In genomic region chr5:43853868-43854488, GRCm38 (mm10) we compare ENCODE assay signal across 21 mouse cellular contexts. TPM values are rescaled to one million over a fixed set of nuclear protein-coding genes. Genes with fewer than 3 reads are reported as not detected.
A peak's percentile ranks its signal among the peaks of the same experiment; 100 is the strongest.
DNase-seq lines count a peak whose midpoint lies in the region; ATAC-seq and TF ChIP-seq lines count a peak whose summit lies in the region.
"Had no signal": no experiment of that assay in that cellular context is flagged by ENCODE, and none has a peak within 500 bp of the region (broad histone marks: within the 10 kb centered on the region; RNA-seq: fewer than 3 reads in every experiment).

No protein-coding gene starts in this region.

- peaks cover 8% of the 10 kb centered on the region for H3K4me1 ChIP-seq in heart, adult 2 months (ENCODE audit: control insufficient read depth, insufficient read depth, low read length)
- no peaks in the 10 kb centered on the region for H3K4me1 ChIP-seq in liver, embryonic 16.5 days (ENCODE audit: control insufficient read depth, low read depth, low read length)
- H3K4me1 ChIP-seq in stomach, embryonic 15.5 days, result no peaks in the 10 kb centered on the region
- H3K4me1 ChIP-seq in stomach, postnatal 0 days (replicated peaks; ENCODE audit: control insufficient read depth, insufficient read depth), result no peaks in the 10 kb centered on the region
- H3K4me1 ChIP-seq: forebrain, embryonic 10.5 days; heart, embryonic 15.5 days; limb, embryonic 12.5 days had no signal

- WGBS in heart, adult 2 months, result 59% methylated on average over 7 of the region's 7 CpGs
- WGBS in liver, embryonic 16.5 days (ENCODE audit: insufficient replicate concordance), result 51% methylated on average over 7 of the region's 7 CpGs
- WGBS in stomach, embryonic 15.5 days, result 76% methylated on average over 7 of the region's 7 CpGs
- 77% methylated on average over 7 of the region's 7 CpGs for WGBS in stomach, postnatal 0 days

- H3K27ac ChIP-seq in heart, adult 2 months, result peak overlapping the region; percentile 69
- H3K27ac ChIP-seq in liver, embryonic 16.5 days (ENCODE audit: low read length), result peak overlapping the region; percentile 41; the same call in 1 of the 2 replicates
- peak overlapping the region; percentile 28; the same call in 1 of the 2 replicates for H3K27ac ChIP-seq in stomach, embryonic 15.5 days
- H3K27ac ChIP-seq in stomach, postnatal 0 days (replicated peaks), result no peak overlapping the region
- H3K27ac ChIP-seq: forebrain, embryonic 10.5 days; heart, embryonic 15.5 days; hindbrain, embryonic 14.5 days; left cerebral cortex, adult 2 months; limb, embryonic 12.5 days had no signal

- no peak overlapping the region for H3K9ac ChIP-seq in heart, adult 2 months (ENCODE audit: low read depth, low read length)
- no peak overlapping the region for H3K9ac ChIP-seq in liver, embryonic 16.5 days (ENCODE audit: low read depth, low read length)
- H3K9ac ChIP-seq in stomach, embryonic 15.5 days, result no peak overlapping the region
- no peak overlapping the region for H3K9ac ChIP-seq in stomach, postnatal 0 days (ENCODE audit: low read length)
- H3K9ac ChIP-seq: heart, embryonic 15.5 days; hindbrain, embryonic 14.5 days; limb, embryonic 12.5 days had no signal

- no peaks in the 10 kb centered on the region for H3K79me2 ChIP-seq in heart, adult 2 months (replicated peaks; ENCODE audit: control insufficient read depth, insufficient read depth, low read length)

- ATAC-seq in liver, embryonic 16.5 days (ENCODE audit: low read depth), result no peak
- no peak for ATAC-seq in stomach, embryonic 15.5 days (ENCODE audit: insufficient read depth, low FRiP score, low read depth)
- ATAC-seq in stomach, postnatal 0 days (ENCODE audit: low FRiP score, low TSS enrichment), result no peak
- ATAC-seq: intestine, postnatal 0 days had no signal

- TF ChIP-seq EP300 in heart, adult 2 months (IDR thresholded peaks at IDR 0.05; ENCODE audit: insufficient read depth, low read depth, low read length), result no peak
- TF ChIP-seq EP300 in stomach, postnatal 0 days (optimal IDR thresholded peaks at IDR 0.05), result no peak

- intact Hi-C loops in heart, adult 2 months (cut with DNase I), result loop anchor here (2.0 kb wide), 1 partner anchor 15 kb away; the partner anchor contains the start of gene Cd38
- intact Hi-C loops in left cerebral cortex, postnatal 10 days (cut with DNase I), result no loop called here

- no peak for DNase-seq in heart, adult 2 months
- DNase-seq in heart, postnatal 4 days, result no peak
- DNase-seq in liver, result no peak
- DNase-seq in stomach, postnatal 0 days (ENCODE audit: low spot score), result no peak
- no peak for DNase-seq in embryo, embryonic 10.5 days (ENCODE audit: low spot score)
- DNase-seq in left cerebral cortex, postnatal 10 days (ENCODE audit: extremely low spot score in 1 of 2, low spot score in 2 of 2), result no peak
- DNase-seq: cerebellum, adult 2 months; gastrocnemius, postnatal 36 days had no signal

- no peaks in the 10 kb centered on the region for H3K27me3 ChIP-seq in heart, adult 2 months (ENCODE audit: control insufficient read depth, insufficient read depth, low read length)
- no peaks in the 10 kb centered on the region for H3K27me3 ChIP-seq in liver, embryonic 16.5 days (ENCODE audit: control insufficient read depth, insufficient read depth, low read depth, low read length)
- H3K27me3 ChIP-seq in stomach, embryonic 15.5 days (replicated peaks), result no peaks in the 10 kb centered on the region
- no peaks in the 10 kb centered on the region for H3K27me3 ChIP-seq in stomach, postnatal 0 days (ENCODE audit: control insufficient read depth, insufficient read depth, low read length)
- H3K27me3 ChIP-seq: heart, embryonic 15.5 days; limb, embryonic 12.5 days; megakaryocyte, embryonic 14.5 days had no signal

- TF ChIP-seq CTCF in heart, adult 2 months (IDR thresholded peaks at IDR 0.05), result no peak
- TF ChIP-seq CTCF in stomach, postnatal 0 days (IDR thresholded peaks at IDR 0.05; ENCODE audit: low read depth), result no peak

- peaks cover 14% of the 10 kb centered on the region for H3K36me3 ChIP-seq in heart, adult 2 months (ENCODE audit: control insufficient read depth, insufficient read depth, low read length)
- no peaks in the 10 kb centered on the region for H3K36me3 ChIP-seq in liver, embryonic 16.5 days (ENCODE audit: control insufficient read depth, insufficient read depth)
- H3K36me3 ChIP-seq in stomach, embryonic 15.5 days, result no peaks in the 10 kb centered on the region
- H3K36me3 ChIP-seq in stomach, postnatal 0 days (ENCODE audit: control insufficient read depth, insufficient read depth, low read length), result no peaks in the 10 kb centered on the region
- H3K36me3 ChIP-seq: forebrain, embryonic 10.5 days; G1E; heart, embryonic 15.5 days; limb, embryonic 12.5 days had no signal

- H3K4me3 ChIP-seq in heart, adult 2 months, result no peak overlapping the region
- H3K4me3 ChIP-seq in liver, embryonic 16.5 days (ENCODE audit: low read depth, low read length), result no peak overlapping the region
- no peak overlapping the region for H3K4me3 ChIP-seq in stomach, embryonic 15.5 days (replicated peaks)
- H3K4me3 ChIP-seq in stomach, postnatal 0 days (ENCODE audit: low read depth, low read length), result no peak overlapping the region
- H3K4me3 ChIP-seq: forebrain, embryonic 10.5 days; heart, embryonic 15.5 days; left cerebral cortex, adult 2 months; limb, embryonic 12.5 days had no signal

- TF ChIP-seq POLR2A in heart, adult 2 months (IDR thresholded peaks at IDR 0.05; ENCODE audit: insufficient read depth, low read depth, low read length), result peak; percentile 13; the same call in 1 of the 2 replicates

- H3K9me3 ChIP-seq in liver, embryonic 16.5 days (replicated peaks; ENCODE audit: control insufficient read depth, low read length), result no peaks in the 10 kb centered on the region; the same call in 1 of the 2 replicates
- no peaks in the 10 kb centered on the region for H3K9me3 ChIP-seq in stomach, embryonic 15.5 days
- no peaks in the 10 kb centered on the region for H3K9me3 ChIP-seq in stomach, postnatal 0 days (ENCODE audit: control insufficient read depth, low read length)
- H3K9me3 ChIP-seq: heart, embryonic 15.5 days; limb, embryonic 12.5 days had no signal

- no peak overlapping the region for H3K4me2 ChIP-seq in liver, embryonic 16.5 days (ENCODE audit: low read depth, low read length)
- no peak overlapping the region for H3K4me2 ChIP-seq in stomach, embryonic 15.5 days
- H3K4me2 ChIP-seq in stomach, postnatal 0 days (replicated peaks; ENCODE audit: low read depth), result no peak overlapping the region
- H3K4me2 ChIP-seq: heart, embryonic 15.5 days; hindbrain, embryonic 14.5 days; limb, embryonic 12.5 days had no signal

RNA-seq across cellular contexts. Expression of gene Cd38, which starts 14.4 kb away (rescaled TPM):
- total RNA-seq in heart, adult 2 months (2021), result 1 to 10 TPM; 7.3 to 7.5 TPM
- 8.6 and 22.0 TPM in 2 replicates for polyA plus RNA-seq in heart, adult 2 months (2012; rRNA removed)
- 1 to 10 TPM; 9.3 to 9.6 TPM for total RNA-seq in heart, postnatal 4 days (2021)
- polyA plus RNA-seq in liver, embryonic 16.5 days (2015; fragmentation: Nextera tagmentation; extraction: Ambion mirVana), result 15.3 and 16.6 TPM in 2 replicates
- polyA plus RNA-seq in stomach, embryonic 15.5 days (2015; fragmentation: Nextera tagmentation; extraction: Ambion mirVana), result 13.5 and 14.6 TPM in 2 replicates
- polyA plus RNA-seq in stomach, postnatal 0 days (2015; fragmentation: Nextera tagmentation; extraction: Ambion mirVana), result 4.9 and 5.1 TPM in 2 replicates
- total RNA-seq in left cerebral cortex, postnatal 10 days (2021), result 1 to 10 TPM; 3.2 to 3.5 TPM
- polyA plus RNA-seq: G1E had no signal

RNA-seq across cellular contexts. Expression of gene Fbxl5, which starts 32.5 kb away (rescaled TPM):
- total RNA-seq in heart, adult 2 months (2021), result 10 to 100 TPM; 32.6 to 39.0 TPM
- polyA plus RNA-seq in heart, adult 2 months (2012; rRNA removed), result 20.1 and 32.0 TPM in 2 replicates
- 10 to 100 TPM; 35.7 to 37.8 TPM for total RNA-seq in heart, postnatal 4 days (2021)
- polyA plus RNA-seq in liver, embryonic 16.5 days (2015; fragmentation: Nextera tagmentation; extraction: Ambion mirVana), result 20.9 and 21.2 TPM in 2 replicates
- polyA plus RNA-seq in stomach, embryonic 15.5 days (2015; fragmentation: Nextera tagmentation; extraction: Ambion mirVana), result 55.1 and 56.4 TPM in 2 replicates
- polyA plus RNA-seq in stomach, postnatal 0 days (2015; fragmentation: Nextera tagmentation; extraction: Ambion mirVana), result 44.0 and 45.7 TPM in 2 replicates
- total RNA-seq in left cerebral cortex, postnatal 10 days (2021), result 10 to 100 TPM; 82.9 TPM

RNA-seq across cellular contexts. Expression of gene Bst1, which starts 35.3 kb away (rescaled TPM):
- 1 to 10 TPM; 1.6 to 3.3 TPM for total RNA-seq in heart, adult 2 months (2021)
- 1.3 and 1.7 TPM in 2 replicates for polyA plus RNA-seq in heart, adult 2 months (2012; rRNA removed)
- 1 to 10 TPM in 1 of 2 experiments, under 1 TPM in 1; 0.71 to 2.1 TPM for total RNA-seq in heart, postnatal 4 days (2021)
- 1.6 and 1.8 TPM in 2 replicates for polyA plus RNA-seq in liver, embryonic 16.5 days (2015; fragmentation: Nextera tagmentation; extraction: Ambion mirVana)
- 0.72 and 3.0 TPM in 2 replicates for polyA plus RNA-seq in stomach, embryonic 15.5 days (2015; fragmentation: Nextera tagmentation; extraction: Ambion mirVana)
- 3.6 and 4.4 TPM in 2 replicates for polyA plus RNA-seq in stomach, postnatal 0 days (2015; fragmentation: Nextera tagmentation; extraction: Ambion mirVana)
- total RNA-seq in left cerebral cortex, postnatal 10 days (2021), result not detected
- total RNA-seq: left cerebral cortex, adult 2 months had no signal
- polyA plus RNA-seq: G1E; hindbrain, embryonic 14.5 days; limb, embryonic 12.5 days; neural tube, embryonic 11.5 days had no signal

RNA-seq across cellular contexts. Expression of gene Gm7879, which starts 59.0 kb away (rescaled TPM):
- 1 to 10 TPM; 6.4 to 8.6 TPM for total RNA-seq in heart, adult 2 months (2021)
- polyA plus RNA-seq in heart, adult 2 months (2012; rRNA removed), result 0.45 and 0.76 TPM in 2 replicates
- total RNA-seq in heart, postnatal 4 days (2021), result 10 to 100 TPM in 1 of 2 experiments, 1 to 10 TPM in 1; 8.8 to 11.2 TPM
- 0.93 TPM in 1 of 2 replicates, not detected in the other for polyA plus RNA-seq in liver, embryonic 16.5 days (2015; fragmentation: Nextera tagmentation; extraction: Ambion mirVana)
- polyA plus RNA-seq in stomach, embryonic 15.5 days (2015; fragmentation: Nextera tagmentation; extraction: Ambion mirVana), result 0.54 and 3.7 TPM in 2 replicates
- 0.25 and 0.74 TPM in 2 replicates for polyA plus RNA-seq in stomach, postnatal 0 days (2015; fragmentation: Nextera tagmentation; extraction: Ambion mirVana)
- 10 to 100 TPM; 13.7 to 14.2 TPM for total RNA-seq in left cerebral cortex, postnatal 10 days (2021)
- total RNA-seq: midbrain, postnatal 0 days had no signal
- polyA plus RNA-seq: cerebellum, adult 2 months; embryonic facial prominence, embryonic 14.5 days; G1E had no signal
